26 mouse cellular contexts compared by ENCODE assay signal in the genomic region with DNA sequence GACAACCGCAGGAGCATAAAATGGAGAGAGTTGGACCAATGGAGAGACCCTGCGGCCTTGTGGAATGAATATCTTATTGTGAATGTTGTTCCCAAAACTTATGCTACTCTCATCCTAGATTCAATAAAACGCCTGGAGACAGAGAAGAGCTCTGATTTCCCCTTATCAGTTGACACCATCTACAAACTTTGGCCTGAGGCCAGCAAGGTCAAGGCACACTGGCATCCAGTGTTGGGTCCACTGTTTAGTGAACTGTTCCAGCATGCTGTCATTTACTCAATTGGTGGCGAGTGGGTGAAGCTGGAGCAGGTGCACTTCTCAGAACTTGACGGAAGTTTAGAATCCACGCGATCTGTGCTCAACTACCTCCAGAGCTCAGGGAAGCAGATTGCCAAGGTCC.
"Had no signal": no experiment of that assay in that cellular context is flagged by ENCODE, and none has a peak within 500 bp of the region (broad histone marks: within the 10 kb centered on the region; RNA-seq: fewer than 3 reads in every experiment).

No protein-coding gene starts in this region.

- H3K27me3 ChIP-seq: heart, embryonic 13.5 days; heart, embryonic 15.5 days; hindbrain, embryonic 13.5 days; hindbrain, embryonic 15.5 days; kidney, embryonic 15.5 days; limb, embryonic 13.5 days; limb, embryonic 15.5 days; liver, embryonic 13.5 days; liver, embryonic 15.5 days had no signal

- H3K27ac ChIP-seq: heart, embryonic 13.5 days; heart, embryonic 15.5 days; hindbrain, embryonic 13.5 days; hindbrain, embryonic 15.5 days; hindbrain, postnatal 0 days; kidney, embryonic 15.5 days; kidney, postnatal 0 days; limb, embryonic 13.5 days; limb, embryonic 15.5 days; liver, embryonic 13.5 days; liver, embryonic 15.5 days had no signal

- H3K9me3 ChIP-seq: heart, embryonic 13.5 days; heart, embryonic 15.5 days; hindbrain, embryonic 13.5 days; hindbrain, embryonic 15.5 days; kidney, embryonic 15.5 days; limb, embryonic 13.5 days; limb, embryonic 15.5 days; liver, embryonic 13.5 days; liver, embryonic 15.5 days had no signal

- DNase-seq: gastrocnemius, postnatal 14 days; gastrocnemius, postnatal 36 days; heart, adult 18-20 months; heart, postnatal 14 days; heart, postnatal 36 days; kidney, adult 11 months; kidney, adult 2 months; kidney, adult 9 months; kidney, postnatal 36 days; layer of hippocampus, adult 9-11 months; layer of hippocampus, postnatal 36 days; left cerebral cortex, postnatal 4 days; liver, embryonic 13.5 days had no signal

- ATAC-seq: hindbrain, postnatal 0 days; intestine, embryonic 16.5 days had no signal

- H3K9ac ChIP-seq: heart, embryonic 13.5 days; heart, embryonic 15.5 days; hindbrain, embryonic 13.5 days; hindbrain, embryonic 15.5 days; kidney, embryonic 15.5 days; limb, embryonic 13.5 days; limb, embryonic 15.5 days; liver, embryonic 13.5 days; liver, embryonic 15.5 days had no signal

- H3K4me3 ChIP-seq: heart, embryonic 13.5 days; heart, embryonic 15.5 days; hindbrain, embryonic 13.5 days; hindbrain, embryonic 15.5 days; kidney, embryonic 15.5 days; limb, embryonic 13.5 days; limb, embryonic 15.5 days; liver, embryonic 13.5 days; liver, embryonic 15.5 days had no signal

- H3K4me1 ChIP-seq: heart, embryonic 13.5 days; heart, embryonic 15.5 days; hindbrain, embryonic 13.5 days; hindbrain, embryonic 15.5 days; kidney, embryonic 15.5 days; limb, embryonic 13.5 days; limb, embryonic 15.5 days; liver, embryonic 13.5 days; liver, embryonic 15.5 days had no signal

- H3K4me2 ChIP-seq: heart, embryonic 11.5 days; heart, embryonic 13.5 days; heart, embryonic 15.5 days; hindbrain, embryonic 13.5 days; hindbrain, embryonic 15.5 days; kidney, embryonic 15.5 days; limb, embryonic 13.5 days; limb, embryonic 15.5 days; liver, embryonic 11.5 days; liver, embryonic 13.5 days; liver, embryonic 15.5 days had no signal
